Mouse (Mus musculus): Measurements from ENCODE around the gene Hbq1b.

Gene Hbq1b

GRCm38 (mm10) chr11:32286695-32287492 is at the start of gene Hbq1b:
Gene Hbq1b (plus strand): TSS chr11:32286965.
- DNase-seq (ENCODE audit: low read depth, low spot score), result peak; percentile 34

- DNase-seq (ENCODE audit: low read depth, low spot score), result no peak
These were observed 49.4 kb upstream of the Hbq1b start for GRCm38 (mm10) chr11:32237411-32237795.

GRCm38 (mm10) chr11:32238093-32238860 is 48.5 kb upstream of the Hbq1b start:
- DNase-seq (ENCODE audit: low read depth, low spot score), result peak; percentile 55

DNA sequence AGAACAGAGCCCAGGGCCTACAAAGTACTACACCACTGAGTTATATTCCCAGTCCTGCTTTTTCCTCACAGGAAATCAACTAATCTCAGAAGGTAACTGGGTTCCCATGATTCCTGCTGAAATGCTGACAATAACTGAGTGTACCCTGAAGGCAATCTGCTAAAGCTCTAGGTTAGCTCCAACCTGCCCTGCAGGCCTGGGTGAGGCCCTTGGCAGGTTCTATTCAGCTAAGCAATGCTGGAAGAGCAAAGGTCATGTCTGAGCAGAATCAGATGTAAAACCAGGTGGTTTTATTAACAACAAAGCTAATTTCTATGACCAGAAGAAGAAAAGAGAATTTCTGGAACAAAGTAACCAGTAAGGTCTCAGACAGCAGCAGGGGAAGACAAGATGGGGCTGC is 45.4 kb upstream of the Hbq1b start:
- DNase-seq (ENCODE audit: low read depth, low spot score), result no peak

DNA sequence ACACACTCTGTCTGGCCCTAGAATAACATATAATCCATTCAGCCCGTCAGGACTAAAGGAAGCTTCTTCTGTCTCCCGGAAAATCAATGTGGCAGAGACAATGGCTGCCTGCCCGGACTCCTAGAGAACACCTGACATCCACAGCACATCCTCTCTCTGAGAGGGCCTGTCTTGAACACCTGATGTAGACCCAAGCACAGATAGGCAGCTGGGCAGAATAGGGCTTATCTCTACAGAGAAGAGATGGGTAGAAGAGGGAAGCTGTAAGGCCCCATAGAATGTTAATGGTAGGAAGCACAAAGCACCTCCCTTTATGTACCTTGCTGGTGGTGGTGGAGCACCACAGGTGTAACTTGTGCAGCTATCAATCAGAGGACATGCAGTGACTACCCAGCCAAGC is 44.6 kb upstream of the Hbq1b start:
- no peak for DNase-seq (ENCODE audit: low read depth, low spot score)

GRCm38 (mm10) chr11:32243205-32243955 is 43.4 kb upstream of the Hbq1b start:
- DNase-seq (ENCODE audit: low read depth, low spot score), result no peak

DNA sequence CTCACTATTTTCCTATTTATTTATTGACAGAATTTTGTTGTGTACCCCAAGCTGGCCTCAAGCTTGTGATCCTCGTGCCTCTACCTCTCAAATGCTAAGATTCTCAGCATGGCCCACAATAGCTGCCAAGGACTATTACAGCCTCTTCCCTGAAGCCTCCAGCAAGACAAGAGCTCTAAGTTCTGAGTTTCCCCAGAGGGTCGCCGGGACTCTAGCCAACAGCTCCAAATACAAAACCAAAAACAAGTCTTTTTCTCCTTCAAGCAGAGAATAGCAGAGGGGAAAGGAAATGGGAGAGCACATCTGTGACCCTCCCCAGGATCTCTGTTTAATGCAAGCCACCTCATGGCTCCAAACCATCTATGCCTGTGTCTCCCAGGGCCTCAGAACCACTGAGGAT is 42.7 kb upstream of the Hbq1b start:
- no peak for DNase-seq (ENCODE audit: low read depth, low spot score)

GRCm38 (mm10) chr11:32244617-32245016 is 42.1 kb upstream of the Hbq1b start:
- DNase-seq (ENCODE audit: low read depth, low spot score), result no peak

- DNase-seq (ENCODE audit: low read depth, low spot score), result no peak
These were observed 41.2 kb upstream of the Hbq1b start for GRCm38 (mm10) chr11:32245614-32246013.

- DNase-seq (ENCODE audit: low read depth, low spot score), result no peak
These were observed 39.7 kb upstream of the Hbq1b start for GRCm38 (mm10) chr11:32247068-32247467.

DNA sequence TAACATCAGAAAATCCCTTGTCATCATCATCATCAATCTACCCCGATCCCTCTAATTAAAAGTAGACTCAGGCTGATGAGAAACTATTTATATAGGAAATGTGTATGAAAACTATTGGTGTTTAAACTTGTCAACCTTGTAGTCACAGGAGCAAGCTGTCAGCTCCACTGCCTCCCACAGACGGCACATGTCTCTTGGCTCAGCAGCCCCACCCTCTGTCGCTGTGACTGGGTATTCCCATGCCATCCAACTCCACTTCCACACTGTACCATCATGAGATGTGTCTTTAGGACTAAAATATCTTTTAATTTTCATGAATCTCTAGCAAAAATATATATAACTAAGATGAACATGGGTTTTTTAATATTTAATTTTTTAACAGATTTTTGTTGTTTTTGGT is 38.4 kb upstream of the Hbq1b start:
- DNase-seq (ENCODE audit: low read depth, low spot score), result no peak

- DNase-seq (ENCODE audit: low read depth, low spot score), result no peak
These were observed 35.6 kb upstream of the Hbq1b start for GRCm38 (mm10) chr11:32250880-32251763.

DNA sequence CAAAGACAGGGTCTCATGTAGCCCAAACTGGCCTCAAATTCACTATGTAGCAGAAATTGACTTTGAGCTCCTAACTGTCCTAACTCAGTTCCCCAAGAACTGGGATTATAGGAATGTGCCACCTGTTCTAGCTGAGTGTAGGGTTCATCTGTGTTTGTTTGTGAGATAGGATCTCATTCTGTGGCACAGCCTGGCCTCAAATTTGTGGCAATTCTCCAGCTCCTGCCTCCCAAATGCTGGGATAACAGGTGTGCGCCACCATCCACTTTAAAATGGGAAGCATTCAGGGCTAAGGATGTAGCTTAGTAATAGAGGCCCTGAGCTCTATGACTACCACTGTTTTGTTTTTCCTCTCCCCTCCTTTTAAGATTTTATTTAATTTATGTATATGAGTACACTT is 33.6 kb upstream of the Hbq1b start:
- no peak for DNase-seq (ENCODE audit: low read depth, low spot score)

- DNase-seq (ENCODE audit: low read depth, low spot score), result no peak
These were observed 30.6 kb upstream of the Hbq1b start for GRCm38 (mm10) chr11:32256146-32256545.

DNA sequence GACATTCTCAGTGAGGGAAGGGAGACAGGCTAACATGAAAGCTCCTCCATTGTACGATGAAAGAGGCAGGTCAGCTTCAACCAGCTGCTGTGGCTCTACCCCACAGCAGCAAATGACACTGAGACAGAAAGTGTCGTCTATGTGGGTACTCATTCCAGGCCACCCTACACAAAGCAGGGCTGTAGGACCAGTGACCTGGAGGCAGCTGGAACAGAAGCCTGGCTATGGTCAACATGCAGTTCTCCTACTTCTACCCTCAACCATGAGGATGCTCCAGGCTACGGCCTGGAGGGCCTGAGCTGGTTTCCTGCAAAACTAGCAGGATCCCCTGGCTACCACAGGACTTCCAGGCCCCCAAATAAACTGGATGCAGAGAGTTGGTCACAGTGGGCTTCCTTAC is 30.2 kb upstream of the Hbq1b start:
- no peak for DNase-seq (ENCODE audit: low read depth, low spot score)

DNA sequence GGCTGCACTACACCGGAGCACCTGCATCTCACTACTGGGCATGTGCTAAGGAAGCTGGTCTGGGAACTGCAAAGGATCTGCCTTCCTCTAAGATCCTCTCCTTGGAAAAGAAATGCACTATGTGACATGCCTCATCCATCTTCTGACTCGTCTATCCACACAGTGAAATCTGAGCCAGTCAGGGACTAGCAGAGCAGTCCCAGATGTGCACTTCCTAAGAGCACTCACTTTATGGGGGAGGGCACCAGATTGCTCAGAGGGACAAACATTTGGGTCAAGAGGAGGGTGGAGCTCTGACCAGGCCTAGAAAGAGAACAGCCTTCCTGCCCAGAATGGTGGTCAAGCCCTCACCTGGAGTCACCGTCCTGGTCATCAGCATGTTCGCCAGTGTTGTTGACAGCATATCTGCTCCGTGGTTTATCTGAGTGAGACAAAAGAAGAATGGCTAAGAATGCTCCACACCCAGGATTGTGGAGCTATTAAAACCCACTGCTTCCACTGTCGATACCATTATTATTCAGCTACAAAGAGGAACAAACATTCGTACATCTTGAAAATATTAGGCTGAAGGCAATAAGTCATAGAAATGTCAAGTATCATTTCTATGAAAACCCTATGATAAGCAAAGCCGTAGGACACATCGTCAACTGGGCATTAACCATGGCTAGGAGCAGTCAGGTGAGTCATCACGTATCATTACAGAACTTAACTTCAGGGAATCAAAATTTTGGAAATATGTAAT is 23.9 kb upstream of the Hbq1b start:
- DNase-seq (ENCODE audit: low read depth, low spot score), result no peak

- DNase-seq (ENCODE audit: low read depth, low spot score), result no peak
These were observed 21.5 kb upstream of the Hbq1b start for GRCm38 (mm10) chr11:32265117-32265738.

DNA sequence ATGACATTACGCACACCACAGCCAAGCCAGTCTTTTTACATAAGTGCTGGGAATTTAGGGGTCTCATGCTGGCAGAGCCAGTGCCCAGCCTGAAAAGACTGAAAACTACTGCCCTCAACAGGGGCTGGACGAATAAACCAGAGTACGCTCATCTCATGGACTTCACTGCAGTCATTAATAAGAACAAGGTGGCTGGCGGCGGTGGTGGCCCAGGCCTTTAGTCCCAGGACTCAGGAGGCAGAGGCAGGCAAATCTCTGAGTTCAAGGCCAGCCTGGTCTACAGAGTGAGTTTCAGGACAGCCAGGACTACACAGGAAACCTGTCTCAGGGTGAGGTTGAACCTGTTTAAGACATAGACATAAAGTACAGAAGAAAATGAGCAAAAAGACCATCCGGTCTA is 20.6 kb upstream of the Hbq1b start:
- no peak for DNase-seq (ENCODE audit: low read depth, low spot score)

GRCm38 (mm10) chr11:32266776-32267175 is 20.0 kb upstream of the Hbq1b start:
- no peak for DNase-seq (ENCODE audit: low read depth, low spot score)
